Mouse (Mus musculus) gastrocnemius, postnatal 25 days (tissue): Measurements from ENCODE around the gene Rad51d. TPM values are rescaled to one million over a fixed set of nuclear protein-coding genes. Genes with fewer than 3 reads are reported as not detected.

Source experiments
- total RNA-seq, 2 experiments: library from RNA; stranded (reverse); gene quantifications; 1 replicate in 1 of 2; 2 replicates in 1 of 2; pipeline ENCODE4 v1.2.3; 2021

Gene Rad51d
- total RNA-seq, 2 experiments from 2014 or later, result 3.4 to 5.0 TPM

Other genes starting within 250 kb of the Rad51d start
- under 1 TPM in 1 of 2 experiments, not detected in 1; 0.15 TPM for gene Cct6b, start 126.3 kb downstream of the Rad51d start, total RNA-seq
- 10 to 100 TPM; 12.6 to 14.5 TPM for gene Zfp830, start 126.3 kb downstream of the Rad51d start, total RNA-seq
- gene Lig3, start 109.5 kb downstream of the Rad51d start, total RNA-seq, result 10 to 100 TPM; 15.0 to 17.4 TPM
- gene Rffl, start 19.4 kb downstream of the Rad51d start, total RNA-seq, result 1 to 10 TPM; 6.0 to 6.3 TPM
- gene Fndc8, start 1.5 kb upstream of the Rad51d start, total RNA-seq, result not detected
- 10 to 100 TPM; 11.9 to 12.1 TPM for gene Nle1, start 17.8 kb upstream of the Rad51d start, total RNA-seq
- 100 to 1,000 TPM; 130 to 163 TPM for gene Unc45b, start 19.9 kb upstream of the Rad51d start, total RNA-seq
- gene Slfn5, start 60.7 kb upstream of the Rad51d start, total RNA-seq, result 10 to 100 TPM; 18.9 to 27.1 TPM
- gene Slfn9, start 101.2 kb upstream of the Rad51d start, total RNA-seq, result under 1 TPM; 0.20 to 0.59 TPM
- under 1 TPM in 1 of 2 experiments, not detected in 1; 0.19 TPM for gene Slfn8, start 130.2 kb upstream of the Rad51d start, total RNA-seq
- 1 to 10 TPM in 1 of 2 experiments, under 1 TPM in 1; 0.69 to 1.9 TPM for gene Slfn2, start 174.5 kb upstream of the Rad51d start, total RNA-seq
- not detected for gene Slfn1, start 226.2 kb upstream of the Rad51d start, total RNA-seq